Mouse (Mus musculus) c-Kit-positive CD71-positive TER-119-negative erythroid progenitor cells, embryonic 14.5 days (primary cell): ENCODE data around the gene Jph4.

Experiments used
- DNase-seq: peaks from one replicate; pipeline ENCODE4 v3.0.0-alpha.2; 2013; ENCODE audit warnings: low read depth

Gene Jph4

DNA sequence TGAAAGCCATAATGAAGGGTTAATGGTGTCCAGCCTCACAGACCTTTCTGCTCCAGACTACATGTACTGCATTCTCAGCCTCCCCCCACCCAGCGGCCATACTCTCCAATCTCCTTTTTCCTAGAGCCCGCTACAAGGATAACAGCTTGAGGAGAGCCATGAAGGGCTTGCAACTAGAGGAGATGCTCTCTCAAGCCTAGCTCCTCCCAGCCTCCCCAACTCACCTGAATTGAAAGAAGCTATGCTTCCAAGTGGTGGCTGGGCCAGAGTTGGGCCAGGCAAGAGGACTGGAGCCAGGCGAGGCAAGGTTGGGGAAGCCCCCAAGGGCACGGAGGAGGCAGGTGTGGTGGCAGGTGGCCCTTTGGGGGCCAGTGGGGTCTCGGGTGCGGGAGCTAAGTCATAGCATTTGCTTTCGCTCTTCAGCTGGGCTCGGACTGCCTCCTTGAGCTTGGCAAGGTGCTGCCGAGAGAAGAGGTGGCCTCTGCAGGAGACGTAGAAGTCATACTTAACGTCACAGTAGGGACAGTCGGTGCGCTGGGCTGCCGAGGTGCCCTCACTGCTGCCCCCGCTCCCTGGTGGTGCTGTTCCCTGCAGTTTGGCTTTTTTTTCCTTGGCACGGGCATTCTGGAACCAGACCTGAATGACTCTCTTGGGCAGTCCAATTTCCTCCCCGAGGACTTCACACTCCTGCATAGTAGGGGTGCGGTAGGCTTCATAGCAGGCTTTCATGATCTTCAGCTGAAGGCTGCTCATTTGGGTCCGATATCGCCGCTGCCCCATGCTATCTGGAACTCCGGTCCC lies 53.0 kb downstream of the Jph4 start:
- DNase-seq = no peak

GRCm38 (mm10) chr14:55063117-55063516 lies 53.6 kb downstream of the Jph4 start:
- DNase-seq = no peak

DNA sequence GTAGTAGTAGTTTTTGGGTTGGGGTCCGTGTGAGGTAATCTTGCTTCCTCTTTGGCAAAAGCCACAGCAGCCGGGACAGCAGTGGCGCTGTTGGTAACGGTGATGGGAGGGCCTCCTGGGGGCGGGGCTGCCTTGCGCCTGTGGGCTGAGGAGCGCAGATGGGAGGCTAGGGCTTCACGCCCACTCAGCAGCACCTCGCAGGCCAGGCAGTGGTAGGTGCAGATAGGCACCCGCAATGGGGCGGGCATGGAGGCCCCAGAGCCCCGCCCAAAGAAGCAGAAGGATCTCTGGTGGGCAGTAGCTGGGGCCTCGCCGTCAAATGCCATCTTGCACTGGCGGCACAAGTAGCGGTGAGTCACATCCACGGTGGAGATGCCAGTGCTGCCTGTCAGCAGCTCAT lies 54.1 kb downstream of the Jph4 start:
- peak; percentile 86 for DNase-seq

DNA sequence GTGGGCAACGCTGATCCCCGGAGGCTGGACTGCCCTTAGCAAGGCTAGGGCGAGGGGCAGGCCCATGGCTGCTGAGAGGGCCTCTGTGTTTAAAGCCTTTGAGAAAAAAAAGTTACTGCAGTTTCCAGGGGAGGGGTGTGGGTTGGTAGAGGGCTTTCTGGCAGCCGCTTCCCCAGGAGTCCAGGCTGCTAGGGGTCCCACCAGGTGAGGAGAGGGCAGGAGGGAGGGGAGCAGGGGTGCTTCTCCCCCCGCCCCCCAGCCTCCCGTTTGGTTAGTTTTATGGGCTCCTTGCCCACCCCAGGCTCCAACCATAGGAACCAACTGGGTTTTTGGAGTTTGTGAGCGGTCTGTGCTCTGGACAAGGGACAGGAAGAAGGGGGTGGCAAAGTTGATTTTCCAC lies 54.9 kb downstream of the Jph4 start:
- DNase-seq = no peak

DNA sequence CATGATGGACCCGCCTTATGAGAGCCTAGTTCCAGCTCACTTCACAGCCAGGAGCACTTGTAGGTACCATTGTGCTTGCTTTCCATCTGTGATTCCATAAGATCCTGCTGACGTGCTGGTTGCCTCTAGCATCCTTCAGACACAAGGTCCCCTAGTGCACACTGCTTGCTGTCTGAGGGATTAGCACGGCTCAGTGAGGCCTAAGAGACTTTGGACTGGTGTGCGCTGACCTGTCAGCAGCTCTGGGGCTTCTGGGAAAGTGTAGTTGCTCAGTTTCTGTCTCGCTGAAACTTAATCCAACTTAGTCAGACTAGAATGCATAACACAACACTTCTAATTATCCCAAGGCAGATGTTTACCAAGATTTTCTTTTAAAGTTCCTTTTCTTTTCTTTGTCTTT lies 56.8 kb downstream of the Jph4 start:
- no peak for DNase-seq

GRCm38 (mm10) chr14:55059009-55059408 lies 57.7 kb downstream of the Jph4 start:
- DNase-seq = peak; percentile 44
